Mouse (Mus musculus) myocyte (in vitro differentiated cells): ENCODE measurements around the gene Spata16. TPM values are rescaled to one million over a fixed set of nuclear protein-coding genes. Genes with fewer than 3 reads are reported as not detected.

Source experiments
- H3K27me3 ChIP-seq: one replicate; pipeline ENCODE4 v1.6.1; 2011; ENCODE audit not compliant: control insufficient read depth, insufficient read depth, insufficient read length
- H3K36me3 ChIP-seq: one replicate; pipeline ENCODE4 v1.6.1; 2011; ENCODE audit not compliant: control insufficient read depth, insufficient read depth
- H3K4me2 ChIP-seq: one replicate; pipeline ENCODE4 v1.6.1; 2011; ENCODE audit warnings: low read depth, control low read depth
- H3K4me3 ChIP-seq: one replicate; pipeline ENCODE4 v1.5.1; 2011; ENCODE audit warnings: mild to moderate bottlenecking, control low read depth, moderate library complexity
- H3K79me2 ChIP-seq: one replicate; pipeline ENCODE4 v1.6.1; 2011; ENCODE audit not compliant: control insufficient read depth, insufficient read depth
- H3ac ChIP-seq: one replicate; pipeline ENCODE4 v1.6.1; 2011; ENCODE audit not compliant: control insufficient read depth, insufficient read length
- CEBPB ChIP-seq: IDR thresholded peaks from 2 replicates; pipeline ENCODE4 v1.6.1; 2011; ENCODE audit warnings: mild to moderate bottlenecking, moderate library complexity; ENCODE audit not compliant: poor library complexity, insufficient read depth, severe bottlenecking
- E2F4 ChIP-seq: IDR thresholded peaks from one replicate; pipeline ENCODE4 v1.6.1; 2011; ENCODE audit warnings: mild to moderate bottlenecking, control low read depth, moderate library complexity; ENCODE audit not compliant: insufficient read depth
- MAX ChIP-seq: IDR thresholded peaks from one replicate; pipeline ENCODE4 v1.6.1; 2011; ENCODE audit warnings: low read depth, mild to moderate bottlenecking, control low read depth
- MYOD1 ChIP-seq, 3 experiments: IDR thresholded peaks; one replicate each; pipeline ENCODE4 v1.6.1; 2011; ENCODE audit warnings: control low read depth in 2 of 3, low read depth in 2 of 3, mild to moderate bottlenecking in 2 of 3, moderate library complexity in 1 of 3; ENCODE audit not compliant: insufficient read length in 2 of 3, control insufficient read depth in 1 of 3
- MYOG ChIP-seq, 3 experiments: IDR thresholded peaks; one replicate each; pipeline ENCODE4 v1.6.1; 2011; ENCODE audit warnings: control low read depth in 2 of 3, low read depth in 2 of 3, mild to moderate bottlenecking in 2 of 3; ENCODE audit not compliant: insufficient read length in 2 of 3, control insufficient read depth in 1 of 3, insufficient read depth in 1 of 3
- POLR2A ChIP-seq: IDR thresholded peaks from one replicate; pipeline ENCODE4 v1.6.1; 2011; ENCODE audit warnings: low read depth, mild to moderate bottlenecking, control low read depth, moderate library complexity; ENCODE audit not compliant: insufficient read length
- POLR2AphosphoS2 ChIP-seq: IDR thresholded peaks from one replicate; pipeline ENCODE4 v1.6.1; 2011; ENCODE audit warnings: low read depth, control low read depth; ENCODE audit not compliant: insufficient read length
- REST ChIP-seq: IDR thresholded peaks from one replicate; pipeline ENCODE4 v1.6.1; 2011; ENCODE audit warnings: mild to moderate bottlenecking, control low read depth, moderate library complexity; ENCODE audit not compliant: insufficient read depth, insufficient read length
- SRF ChIP-seq: IDR thresholded peaks from one replicate; pipeline ENCODE4 v1.6.1; 2011; ENCODE audit warnings: low read depth; ENCODE audit not compliant: control insufficient read depth, insufficient read length
- TCF12 ChIP-seq: IDR thresholded peaks from one replicate; pipeline ENCODE4 v1.6.1; 2011; ENCODE audit warnings: mild to moderate bottlenecking, control low read depth; ENCODE audit not compliant: poor library complexity, insufficient read depth, severe bottlenecking
- TCF3 ChIP-seq: IDR thresholded peaks from one replicate; pipeline ENCODE4 v1.6.1; 2011; ENCODE audit warnings: low read depth, control low read depth; ENCODE audit not compliant: insufficient read length
- USF1 ChIP-seq: IDR thresholded peaks from one replicate; pipeline ENCODE4 v1.6.1; 2011; ENCODE audit warnings: low read depth, mild to moderate bottlenecking, control low read depth, moderate library complexity
- polyA plus RNA-seq: library from polyadenylated mRNA; unstranded; fragments of >200 nt; fragmentation: generic; extraction: Trizol; gene quantifications from one replicate; pipeline ENCODE4 v1.2.1, GENCODE M21; 2012; ENCODE audit warnings: missing spikeins

Gene Spata16
- polyA plus RNA-seq, 1 experiment = not detected

GRCm38 (mm10) chr3:26971276-26971675 is 333.9 kb downstream of the Spata16 start:
- TF ChIP-seq CEBPB (no peak), MYOG (IDR thresholded peaks at IDR 0.05; ENCODE audit: control insufficient read depth in 1 of 3, insufficient read depth in 1 of 3, insufficient read length in 2 of 3, low read depth in 2 of 3) (no peak), USF1 (no peak), REST (no peak), TCF12 (no peak), TCF3 (no peak), MAX (no peak), POLR2AphosphoS2 (no peak), SRF (no peak), POLR2A (no peak), MYOD1 (IDR thresholded peaks at IDR 0.05; ENCODE audit: control insufficient read depth in 1 of 3, insufficient read length in 2 of 3, low read depth in 2 of 3) (no peak), E2F4 (no peak)
- Histone ChIP-seq H3K27me3 (no peaks in the 10 kb centered on the region), H3K36me3 (no peaks in the 10 kb centered on the region), H3K4me3 (no peak overlapping the region), H3K4me2 (no peak overlapping the region), H3K79me2 (no peaks in the 10 kb centered on the region), H3ac (no peak overlapping the region)

- H3K79me2 ChIP-seq = no peaks in the 10 kb centered on the region
- TF ChIP-seq POLR2A = no peak
- TF ChIP-seq CEBPB = no peak
- no peak for TF ChIP-seq SRF
- TF ChIP-seq TCF3 = no peak
- no peak for TF ChIP-seq MYOD1 (IDR thresholded peaks at IDR 0.05; ENCODE audit: control insufficient read depth in 1 of 3, insufficient read length in 2 of 3, low read depth in 2 of 3)
- TF ChIP-seq MAX = no peak
- H3K27me3 ChIP-seq = no peaks in the 10 kb centered on the region
- H3K36me3 ChIP-seq = no peaks in the 10 kb centered on the region
- H3ac ChIP-seq = no peak overlapping the region
- H3K4me3 ChIP-seq = no peak overlapping the region
- no peak overlapping the region for H3K4me2 ChIP-seq
These were observed 334.7 kb downstream of the Spata16 start for GRCm38 (mm10) chr3:26972105-26972504.

GRCm38 (mm10) chr3:26979603-26980002 is 342.2 kb downstream of the Spata16 start:
- Histone ChIP-seq H3K4me3 (no peak overlapping the region), H3K27me3 (no peaks in the 10 kb centered on the region), H3K79me2 (no peaks in the 10 kb centered on the region), H3ac (no peak overlapping the region), H3K36me3 (no peaks in the 10 kb centered on the region), H3K4me2 (no peak overlapping the region)
- TF ChIP-seq TCF3 (no peak), CEBPB (no peak), TCF12 (no peak), MAX (no peak), E2F4 (no peak), MYOG (IDR thresholded peaks at IDR 0.05; ENCODE audit: control insufficient read depth in 1 of 3, insufficient read depth in 1 of 3, insufficient read length in 2 of 3, low read depth in 2 of 3) (no peak)

- Histone ChIP-seq H3K4me2 (peak overlapping the region; percentile 12), H3K36me3 (no peaks in the 10 kb centered on the region), H3ac (no peak overlapping the region), H3K27me3 (no peaks in the 10 kb centered on the region), H3K4me3 (no peak overlapping the region), H3K79me2 (no peaks in the 10 kb centered on the region)
- TF ChIP-seq POLR2A (no peak), TCF12 (no peak), POLR2AphosphoS2 (no peak), MYOD1 (IDR thresholded peaks at IDR 0.05; ENCODE audit: control insufficient read depth in 1 of 3, insufficient read length in 2 of 3, low read depth in 2 of 3) (peak in 2 of 3 experiments; percentile 66 to 78), SRF (no peak), E2F4 (no peak), REST (no peak), CEBPB (no peak), MAX (no peak), USF1 (no peak), MYOG (IDR thresholded peaks at IDR 0.05; ENCODE audit: control insufficient read depth in 1 of 3, insufficient read depth in 1 of 3, insufficient read length in 2 of 3, low read depth in 2 of 3) (peak in 1 of 3 experiments; percentile 62), TCF3 (no peak)
These were observed 343.0 kb downstream of the Spata16 start for GRCm38 (mm10) chr3:26980371-26980770.

GRCm38 (mm10) chr3:26981979-26982623 is 344.7 kb downstream of the Spata16 start:
- no peaks in the 10 kb centered on the region for H3K27me3 ChIP-seq
- TF ChIP-seq MYOG (IDR thresholded peaks at IDR 0.05; ENCODE audit: control insufficient read depth in 1 of 3, insufficient read depth in 1 of 3, insufficient read length in 2 of 3, low read depth in 2 of 3) = no peak
- no peak for TF ChIP-seq E2F4
- no peak for TF ChIP-seq MYOD1 (IDR thresholded peaks at IDR 0.05; ENCODE audit: control insufficient read depth in 1 of 3, insufficient read length in 2 of 3, low read depth in 2 of 3)
- TF ChIP-seq POLR2AphosphoS2 = no peak
- peak overlapping the region; percentile 7 for H3K4me2 ChIP-seq
- no peak overlapping the region for H3ac ChIP-seq
- H3K4me3 ChIP-seq = no peak overlapping the region
- no peaks in the 10 kb centered on the region for H3K79me2 ChIP-seq
- H3K36me3 ChIP-seq = no peaks in the 10 kb centered on the region
